Mouse (Mus musculus) C2C12 (cell line): ENCODE results near the gene Svs4.

Source experiments
- CEBPB ChIP-seq: IDR thresholded peaks from one replicate; pipeline ENCODE4 v1.6.1; 2011; ENCODE audit warnings: low read depth, mild to moderate bottlenecking, control low read depth, moderate library complexity
- CTCF ChIP-seq: IDR thresholded peaks from one replicate; pipeline ENCODE4 v1.5.1; 2011; ENCODE audit not compliant: control insufficient read depth, insufficient read depth, insufficient read length
- FOSL1 ChIP-seq: IDR thresholded peaks from one replicate; pipeline ENCODE4 v1.8.0; 2011; ENCODE audit warnings: mild to moderate bottlenecking, low read length; ENCODE audit not compliant: poor library complexity, insufficient read depth, severe bottlenecking
- MAX ChIP-seq: IDR thresholded peaks from one replicate; pipeline ENCODE4 v1.6.1; 2011; ENCODE audit warnings: mild to moderate bottlenecking, control low read depth
- MYOD1 ChIP-seq: IDR thresholded peaks from one replicate; pipeline ENCODE4 v1.6.1; 2011; ENCODE audit warnings: low read depth; ENCODE audit not compliant: control insufficient read depth, insufficient read length
- MYOG ChIP-seq: IDR thresholded peaks from one replicate; pipeline ENCODE4 v1.6.1; 2011; ENCODE audit not compliant: control insufficient read depth, insufficient read length; ENCODE audit errors: extremely low read depth
- USF1 ChIP-seq: IDR thresholded peaks from one replicate; pipeline ENCODE4 v1.6.1; 2011; ENCODE audit warnings: low read depth, mild to moderate bottlenecking, control low read depth, moderate library complexity

DNA sequence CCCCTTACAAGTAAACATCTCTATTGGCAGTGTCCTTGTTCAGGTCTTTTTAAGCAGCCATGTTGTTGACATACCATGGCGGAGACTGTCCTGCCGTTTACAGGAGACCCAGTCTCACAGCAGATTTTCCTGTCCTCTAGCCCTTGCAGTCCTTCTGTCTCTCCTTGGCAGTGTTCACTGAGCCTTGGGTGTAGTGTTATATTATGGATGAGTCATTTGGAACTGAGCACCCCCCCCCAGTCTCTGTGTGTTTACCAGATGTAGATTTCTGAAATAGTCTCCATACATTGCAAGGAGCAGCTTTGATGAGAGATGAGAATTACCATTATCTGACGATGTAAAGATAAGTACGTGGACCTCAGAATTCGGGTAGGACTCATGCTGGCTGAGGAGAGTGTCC lies 34.3 kb upstream of the Svs4 start:
- TF ChIP-seq CEBPB (no peak), USF1 (no peak), CTCF (no peak), MYOG (no peak), MAX (no peak), MYOD1 (no peak), FOSL1 (no peak)
